Mouse (Mus musculus): ENCODE results near the gene Mtcl1.

The Mtcl1 gene

GRCm38 (mm10) chr17:66362287-66363016, 87.1 kb downstream of the Mtcl1 start:
- DNase-seq (ENCODE audit: low spot score in 2 of 2), result no peak

DNA sequence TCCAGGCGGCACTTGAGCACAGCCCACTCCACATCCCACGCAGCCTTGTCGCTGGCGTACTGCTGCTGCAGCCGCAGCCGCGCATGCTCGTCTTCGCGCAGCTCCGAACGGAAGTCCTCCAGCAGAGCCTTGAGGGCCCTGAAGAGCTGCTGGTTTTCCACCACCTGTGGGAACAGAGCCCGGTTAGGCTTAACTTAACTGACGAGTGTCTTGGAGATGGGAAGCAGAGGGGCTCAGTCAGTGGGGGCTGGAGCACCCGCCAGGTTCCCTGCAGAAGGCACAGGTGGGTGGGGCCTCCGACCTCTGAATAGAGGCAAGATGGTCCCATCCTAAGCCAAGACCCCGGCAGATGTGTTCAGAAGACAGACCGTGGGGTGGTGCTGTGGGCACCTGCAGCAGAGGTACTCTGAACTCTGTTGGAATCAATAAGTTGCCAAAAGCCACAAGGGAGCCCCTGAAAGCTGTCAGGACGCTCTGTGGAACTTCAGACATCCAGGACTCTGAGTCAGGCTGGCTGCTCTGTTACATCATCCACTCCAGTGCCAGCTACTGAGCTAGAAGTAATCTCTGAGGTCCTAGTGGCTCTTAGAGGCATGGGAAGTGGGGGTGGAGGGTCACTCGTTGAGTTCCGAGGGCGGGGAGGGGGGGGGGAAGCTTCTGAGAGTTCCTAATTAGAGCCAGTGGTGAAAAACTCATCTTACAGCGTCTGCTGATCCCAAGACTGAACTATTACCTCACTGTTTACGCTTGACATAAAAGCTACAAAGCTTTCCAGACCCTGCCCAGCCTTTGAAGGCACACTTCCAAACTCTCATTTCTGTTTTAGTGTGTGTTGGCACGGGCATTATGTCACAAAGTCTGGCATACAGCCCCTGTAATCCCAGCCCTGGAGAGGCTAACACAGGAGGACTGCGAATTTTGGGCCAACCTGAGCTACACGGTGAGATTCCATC, 91.2 kb downstream of the Mtcl1 start:
- no peak for DNase-seq (ENCODE audit: low spot score in 2 of 2)

- DNase-seq (ENCODE audit: low spot score in 2 of 2), result peak in 1 of 2 experiments; percentile 54
These were observed 92.2 kb downstream of the Mtcl1 start for GRCm38 (mm10) chr17:66357171-66358025.

- no peak for DNase-seq (ENCODE audit: low spot score in 2 of 2)
These were observed 95.6 kb downstream of the Mtcl1 start for GRCm38 (mm10) chr17:66353907-66354306.

DNA sequence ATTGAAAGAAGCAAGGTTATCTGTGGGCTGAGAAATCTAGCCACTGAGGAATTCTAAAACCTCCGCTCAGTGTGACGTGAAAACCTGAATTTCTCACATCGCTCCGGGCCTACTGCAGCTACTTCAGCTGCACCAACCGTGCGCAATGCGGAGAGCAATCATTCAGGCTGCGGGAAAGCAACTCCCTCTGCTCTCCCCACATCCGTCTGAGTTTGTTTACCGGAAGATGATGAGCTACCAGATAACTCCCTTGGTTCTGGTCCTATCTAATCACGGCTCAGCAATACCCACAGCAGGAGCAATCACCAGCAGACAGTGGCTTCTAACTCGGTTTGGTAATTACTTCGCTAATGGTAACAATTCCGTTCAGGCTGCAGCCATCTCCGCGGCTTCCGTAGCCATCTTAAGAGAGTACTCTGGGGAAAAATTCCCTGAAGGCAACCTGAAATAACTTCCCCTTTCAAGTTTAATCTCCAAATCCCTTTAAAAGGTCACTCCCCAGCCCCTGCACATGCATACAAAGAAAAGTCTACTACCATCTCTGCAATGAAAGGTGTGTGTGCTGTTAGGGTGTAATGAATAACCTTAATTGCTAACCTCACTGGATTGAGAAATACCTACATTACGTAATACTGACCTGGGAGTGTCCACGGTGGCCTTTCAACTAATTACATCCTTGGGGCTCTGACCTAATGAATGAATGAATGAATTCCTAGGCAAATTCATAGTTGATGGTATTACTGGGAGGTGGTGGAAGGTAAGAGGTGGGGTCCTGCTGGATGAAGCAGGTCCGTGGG, 96.5 kb downstream of the Mtcl1 start:
- no peak for DNase-seq (ENCODE audit: low spot score in 2 of 2)

DNA sequence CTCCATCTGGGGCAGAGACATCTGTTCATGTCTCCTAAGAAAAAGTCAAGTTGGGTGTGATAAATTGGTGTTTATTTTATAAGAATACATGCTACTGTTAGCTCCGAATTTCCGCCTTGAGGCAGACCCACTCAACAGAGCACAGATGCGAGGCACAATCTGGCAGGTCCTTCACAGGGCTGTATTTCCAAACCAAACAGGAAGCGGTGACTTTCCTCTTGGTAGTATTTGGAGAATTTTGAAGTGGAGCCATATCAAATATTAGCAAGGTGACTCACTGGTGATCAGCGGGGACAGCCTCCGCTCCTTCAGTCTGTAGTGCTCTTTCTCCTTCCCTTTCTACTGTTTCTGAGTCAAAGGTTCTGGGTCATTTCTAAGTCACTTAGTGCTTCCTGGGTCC, 97.3 kb downstream of the Mtcl1 start:
- no peak for DNase-seq (ENCODE audit: low spot score in 2 of 2)

GRCm38 (mm10) chr17:66350689-66351088, 98.9 kb downstream of the Mtcl1 start:
- DNase-seq (ENCODE audit: low spot score in 2 of 2), result no peak

GRCm38 (mm10) chr17:66350127-66350526, 99.4 kb downstream of the Mtcl1 start:
- DNase-seq (ENCODE audit: low spot score in 2 of 2), result no peak

GRCm38 (mm10) chr17:66346378-66346777, 103.2 kb downstream of the Mtcl1 start:
- DNase-seq (ENCODE audit: low spot score in 2 of 2), result no peak

GRCm38 (mm10) chr17:66345680-66346079, 103.9 kb downstream of the Mtcl1 start:
- DNase-seq (ENCODE audit: low spot score in 2 of 2), result no peak

GRCm38 (mm10) chr17:66342932-66343331, 106.6 kb downstream of the Mtcl1 start:
- no peak for DNase-seq (ENCODE audit: low spot score in 2 of 2)

- no peak for DNase-seq (ENCODE audit: low spot score in 2 of 2)
These were observed 107.9 kb downstream of the Mtcl1 start for GRCm38 (mm10) chr17:66341670-66342069.

DNA sequence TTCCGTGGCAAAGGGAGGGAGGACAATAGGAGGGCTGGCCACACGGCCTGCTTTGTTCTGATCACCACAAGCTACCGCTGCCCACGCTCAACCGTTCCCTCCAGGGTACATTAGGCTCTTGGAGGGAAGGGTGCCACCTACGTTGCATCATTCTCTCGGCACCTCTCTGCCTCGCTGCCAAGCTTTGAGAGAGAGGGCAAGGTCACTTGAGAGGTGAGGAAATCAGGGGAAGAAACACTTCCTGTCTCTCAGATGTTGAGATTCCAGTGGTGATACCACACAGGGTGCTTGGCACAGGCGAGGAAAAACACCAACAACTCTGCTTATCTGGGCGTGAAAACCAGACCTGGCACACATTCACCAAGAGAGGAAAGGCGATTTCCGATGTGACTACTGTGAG, 108.8 kb downstream of the Mtcl1 start:
- DNase-seq (ENCODE audit: low spot score in 2 of 2), result no peak

DNA sequence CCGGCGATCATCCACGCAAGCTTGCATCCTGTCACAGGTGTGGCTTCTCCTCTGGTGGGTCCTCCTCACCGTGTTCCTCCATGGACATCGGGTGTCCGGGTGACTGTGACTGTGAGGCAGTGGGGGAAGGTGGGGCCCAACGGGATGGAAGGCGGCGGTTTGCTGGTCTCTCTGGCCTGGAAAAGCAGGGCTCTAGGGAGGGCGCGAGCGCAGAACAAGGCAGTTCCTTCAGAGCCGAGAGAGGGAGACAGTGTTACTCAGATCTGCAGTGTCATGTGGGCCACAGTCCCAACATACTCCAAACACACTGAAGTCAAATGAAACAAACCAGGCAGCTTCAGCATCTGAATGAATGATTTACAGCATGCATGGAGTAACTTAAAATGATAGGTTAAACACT, 111.6 kb downstream of the Mtcl1 start:
- DNase-seq (ENCODE audit: low spot score in 2 of 2), result no peak

DNA sequence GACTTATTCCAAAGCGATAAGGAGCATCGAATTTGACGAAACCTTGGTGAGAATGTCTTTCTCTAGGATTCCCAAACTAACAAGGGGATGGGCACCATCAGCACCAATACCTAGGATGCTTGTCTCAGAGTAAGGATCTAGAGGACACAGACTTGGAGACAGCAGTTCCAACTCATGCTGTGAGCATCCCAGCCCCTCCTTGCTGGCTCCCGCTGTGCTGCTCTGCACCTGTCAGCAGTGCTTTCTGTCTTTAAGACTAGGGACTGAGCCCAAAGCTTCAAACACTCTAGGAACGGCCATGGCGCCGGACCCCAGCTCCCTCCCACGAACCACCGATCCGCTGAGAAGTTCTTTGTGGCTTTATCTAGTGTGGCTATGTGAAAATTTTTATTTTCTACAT, 114.0 kb downstream of the Mtcl1 start:
- DNase-seq (ENCODE audit: low spot score in 2 of 2), result no peak

DNA sequence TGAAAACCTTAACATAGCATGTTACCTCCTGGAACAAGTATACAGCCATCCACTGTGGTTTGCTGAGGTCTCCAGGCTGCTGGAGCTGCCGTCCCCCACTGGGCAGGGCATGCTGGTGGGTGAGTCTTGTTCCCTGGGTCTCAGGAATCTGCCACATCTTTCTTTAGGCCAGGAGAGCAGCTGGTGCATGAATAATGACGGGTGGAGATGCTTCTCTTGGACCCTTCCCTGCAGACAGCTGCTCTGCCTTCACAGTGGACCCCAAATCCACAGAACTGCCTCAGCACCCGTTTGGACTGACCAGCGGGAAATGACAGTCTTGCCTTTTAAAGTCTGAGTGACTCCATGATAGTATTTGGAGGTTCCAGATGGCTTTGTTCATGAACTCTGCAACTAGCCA, 114.7 kb downstream of the Mtcl1 start:
- no peak for DNase-seq (ENCODE audit: low spot score in 2 of 2)

- DNase-seq (ENCODE audit: low spot score in 2 of 2), result no peak
These were observed 118.3 kb downstream of the Mtcl1 start for GRCm38 (mm10) chr17:66331207-66331606.

- no peak for DNase-seq (ENCODE audit: low spot score in 2 of 2)
These were observed 123.0 kb downstream of the Mtcl1 start for GRCm38 (mm10) chr17:66326552-66327045.

GRCm38 (mm10) chr17:66326204-66326545, 123.4 kb downstream of the Mtcl1 start:
- no peak for DNase-seq (ENCODE audit: low spot score in 2 of 2)

DNA sequence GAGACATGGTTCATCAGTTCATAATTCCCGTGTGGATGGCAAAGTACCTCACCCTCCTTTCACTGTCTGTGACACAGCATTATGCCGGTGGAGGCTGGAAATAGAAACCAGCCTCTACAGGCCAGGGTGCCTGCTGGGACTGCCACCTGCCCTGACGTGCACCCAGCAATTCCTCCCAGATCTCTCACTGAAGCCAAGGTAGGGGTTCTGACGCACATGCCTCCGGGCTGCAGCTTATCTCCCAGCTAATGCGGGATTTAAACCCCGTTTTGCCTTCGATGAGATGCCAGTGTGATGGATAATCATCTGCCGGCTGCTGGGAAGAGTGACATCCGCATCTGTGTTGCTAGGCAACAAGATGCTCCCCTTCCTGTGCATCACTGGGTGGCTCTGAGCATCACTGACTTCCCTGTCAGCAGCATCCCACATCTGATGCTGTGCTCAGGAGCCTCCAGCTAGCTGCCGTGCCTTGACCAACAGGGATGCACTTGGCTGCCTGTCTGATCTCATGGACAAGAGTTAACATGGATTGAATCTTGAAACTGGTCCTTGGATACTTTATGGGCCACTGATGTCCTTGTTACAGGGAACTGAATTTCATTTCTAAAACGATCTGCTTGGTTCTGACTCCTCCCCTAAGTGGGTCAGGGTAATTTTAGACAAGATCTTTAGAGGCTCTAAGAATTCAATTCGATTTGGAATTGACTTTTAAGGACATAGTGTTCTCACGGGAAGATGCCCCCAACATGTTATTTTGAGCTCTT, 123.9 kb downstream of the Mtcl1 start:
- no peak for DNase-seq (ENCODE audit: low spot score in 2 of 2)
